Mouse (Mus musculus) testis, adult 2 months (tissue): ENCODE measurements around the gene Traf3.

Source experiments
- CTCF ChIP-seq: fragments of 200-500 bp; IDR thresholded peaks from 2 replicates; pipeline ENCODE4 v1.5.1; 2012; ENCODE audit warnings: low read depth, mild to moderate bottlenecking, inconsistent platforms, low read length, moderate library complexity; ENCODE audit not compliant: control insufficient read depth, insufficient read depth, insufficient replicate concordance
- POLR2A ChIP-seq: fragments of 200-500 bp; IDR thresholded peaks from 2 replicates; pipeline ENCODE4 v1.6.1; 2012; ENCODE audit warnings: low read depth, mild to moderate bottlenecking, inconsistent platforms, low read length, moderate library complexity; ENCODE audit not compliant: control insufficient read depth

- TF ChIP-seq CTCF = no peak
- TF ChIP-seq POLR2A = no peak
These were observed 41.4 kb upstream of the Traf3 start for GRCm38 (mm10) chr12:111124601-111125260.
